Mouse (Mus musculus): ENCODE data around the gene Spaca6. TPM values are rescaled to one million over a fixed set of nuclear protein-coding genes. Genes with fewer than 3 reads are reported as not detected.

Spaca6 gene
- polyA plus RNA-seq, 1 experiment from 2014 or later: 16.4 TPM

MicroRNA genes within 50 kb of the gene (microRNA counts, 519-probe panel; counts per million panel counts)
- microRNA mmu-let-7e: 6,782 counts per million, percentile 83 among the panel's probes with 10 or more counts
- microRNA mmu-miR-125a-3p: 5,051 counts per million, percentile 43 among the panel's probes with 10 or more counts
- 7,595 counts per million, percentile 93 among the panel's probes with 10 or more counts for microRNA mmu-miR-125a-5p
- 6,664 counts per million, percentile 82 among the panel's probes with 10 or more counts for microRNA mmu-miR-99b

Small RNA genes within 50 kb of the gene (microRNA-seq; reads per million reads assigned to microRNA genes)
- not detected for gene Gm25927 (ENCODE audit: borderline number of aligned reads)
- gene Mir125a (ENCODE audit: borderline number of aligned reads): 7,630 reads per million, percentile 92 among the genes with 10 or more reads in this experiment
- gene Mir99b (ENCODE audit: borderline number of aligned reads): 19,800 reads per million, percentile 97 among the genes with 10 or more reads in this experiment
- not detected for gene Mirlet7e (ENCODE audit: borderline number of aligned reads)

Other genes with a start within 250 kb of the Spaca6 start
- 6.6 and 6.8 TPM in 2 replicates for gene Lnpep, start 202.1 kb upstream of the Spaca6 start, polyA plus RNA-seq (2014; fragmentation: Nextera tagmentation; extraction: Ambion mirVana)
- not detected in 2 replicates for gene Vmn2r90, start 123.4 kb upstream of the Spaca6 start, polyA plus RNA-seq (2014; fragmentation: Nextera tagmentation; extraction: Ambion mirVana)
- gene Has1, start 28.0 kb downstream of the Spaca6 start, polyA plus RNA-seq (2014; fragmentation: Nextera tagmentation; extraction: Ambion mirVana): 0.31 and 0.58 TPM in 2 replicates
- 0.37 TPM in 1 of 2 replicates, not detected in the other for gene Fpr1, start 56.8 kb downstream of the Spaca6 start, polyA plus RNA-seq (2014; fragmentation: Nextera tagmentation; extraction: Ambion mirVana)
- gene Fpr2, start 60.7 kb downstream of the Spaca6 start, polyA plus RNA-seq (2014; fragmentation: Nextera tagmentation; extraction: Ambion mirVana): 0.21 TPM in 1 of 2 replicates, not detected in the other
- not detected in 2 replicates for gene Fpr3, start 60.7 kb downstream of the Spaca6 start, polyA plus RNA-seq (2014; fragmentation: Nextera tagmentation; extraction: Ambion mirVana)
- gene Fpr-rs4, start 194.6 kb downstream of the Spaca6 start, polyA plus RNA-seq (2014; fragmentation: Nextera tagmentation; extraction: Ambion mirVana): not detected in 2 replicates
- gene Vmn2r124, start 222.3 kb downstream of the Spaca6 start, polyA plus RNA-seq (2014; fragmentation: Nextera tagmentation; extraction: Ambion mirVana): not detected in 2 replicates

All from liver, embryonic 11.5 days (tissue).